Mouse (Mus musculus) midbrain, postnatal 0 days (tissue): Measurements from ENCODE around the gene Tet3. TPM values are rescaled to one million over a fixed set of nuclear protein-coding genes. Genes with fewer than 3 reads are reported as not detected.

Experiments used
- ATAC-seq: fragments of 200-750 bp; cut with Nextera tagmentation; 2 replicates; pipeline ENCODE4 v1.8.0; 2017; ENCODE audit warnings: moderate number of reproducible peaks, mild to moderate bottlenecking, moderate TSS enrichment, moderate library complexity; ENCODE audit not compliant: low FRiP score
- DNase-seq: peaks from one replicate; pipeline ENCODE4 v3.0.0-alpha.2; 2015; ENCODE audit warnings: low spot score
- H3K27ac ChIP-seq: fragments of 300-500 bp; sonication (generic); 2 replicates; pipeline ENCODE4 v1.5.1; 2014; ENCODE audit warnings: low read depth, mild to moderate bottlenecking, low read length, mixed read lengths
- H3K27me3 ChIP-seq: fragments of 300-500 bp; sonication (generic); 2 replicates; pipeline ENCODE4 v1.6.1; 2014; ENCODE audit warnings: low read length, control low read depth, mixed read lengths; ENCODE audit not compliant: insufficient read depth
- H3K36me3 ChIP-seq: fragments of 300-500 bp; sonication (generic); 2 replicates; pipeline ENCODE4 v1.6.1; 2014; ENCODE audit warnings: low read length, control low read depth, mixed read lengths; ENCODE audit not compliant: insufficient read depth
- H3K4me1 ChIP-seq: fragments of 300-500 bp; sonication (generic); 2 replicates; pipeline ENCODE4 v1.6.1; 2014; ENCODE audit warnings: mild to moderate bottlenecking, control low read depth, antibody characterized with exemption, low read length, mixed read lengths; ENCODE audit not compliant: insufficient read depth
- H3K4me2 ChIP-seq: fragments of 300-500 bp; sonication (generic); 2 replicates; pipeline ENCODE4 v1.6.1; 2014; ENCODE audit warnings: low read depth, mild to moderate bottlenecking, low read length, mixed read lengths; ENCODE audit not compliant: poor library complexity, severe bottlenecking
- H3K4me3 ChIP-seq: fragments of 300-500 bp; sonication (generic); 2 replicates; pipeline ENCODE4 v1.5.1; 2014; ENCODE audit warnings: low read depth, mild to moderate bottlenecking, low read length, moderate library complexity
- H3K9ac ChIP-seq: fragments of 300-500 bp; sonication (generic); replicated peaks from 2 replicates; pipeline ENCODE4 v1.6.1; 2014; ENCODE audit warnings: mild to moderate bottlenecking, low read length, moderate library complexity, mixed read lengths; ENCODE audit not compliant: poor library complexity, severe bottlenecking
- H3K9me3 ChIP-seq: fragments of 300-500 bp; sonication (generic); 2 replicates; pipeline ENCODE4 v1.6.1; 2016; ENCODE audit warnings: low read length, control low read depth
- CTCF ChIP-seq: IDR thresholded peaks from 2 replicates; pipeline ENCODE4 v1.5.1; 2016; ENCODE audit warnings: antibody characterized with exemption, mild to moderate bottlenecking
- WGBS: fragments of 180-500 bp; shearing (Covaris S2); extraction: QIAGEN DNeasy Blood & Tissue Kit; methylation state at CpG from one replicate; pipeline ENCODE4 v1.1.7; 2014; 5-methylcytosine and 5-hydroxymethylcytosine counted together
- polyA plus RNA-seq: library from polyadenylated mRNA; unstranded; fragments of >200 nt; fragmentation: Nextera tagmentation; extraction: Ambion mirVana; gene quantifications from 2 replicates; pipeline ENCODE4 v1.2.1, GENCODE M21; 2015
- total RNA-seq: library from RNA; depleted of rRNA; stranded (reverse); fragments of >200 nt; gene quantifications from 2 replicates; pipeline ENCODE4 v1.2.3, GENCODE M21; 2014

Gene Tet3
- total and polyA plus RNA-seq, 2 experiments from 2014 or later, result 32.0 to 48.5 TPM

DNA sequence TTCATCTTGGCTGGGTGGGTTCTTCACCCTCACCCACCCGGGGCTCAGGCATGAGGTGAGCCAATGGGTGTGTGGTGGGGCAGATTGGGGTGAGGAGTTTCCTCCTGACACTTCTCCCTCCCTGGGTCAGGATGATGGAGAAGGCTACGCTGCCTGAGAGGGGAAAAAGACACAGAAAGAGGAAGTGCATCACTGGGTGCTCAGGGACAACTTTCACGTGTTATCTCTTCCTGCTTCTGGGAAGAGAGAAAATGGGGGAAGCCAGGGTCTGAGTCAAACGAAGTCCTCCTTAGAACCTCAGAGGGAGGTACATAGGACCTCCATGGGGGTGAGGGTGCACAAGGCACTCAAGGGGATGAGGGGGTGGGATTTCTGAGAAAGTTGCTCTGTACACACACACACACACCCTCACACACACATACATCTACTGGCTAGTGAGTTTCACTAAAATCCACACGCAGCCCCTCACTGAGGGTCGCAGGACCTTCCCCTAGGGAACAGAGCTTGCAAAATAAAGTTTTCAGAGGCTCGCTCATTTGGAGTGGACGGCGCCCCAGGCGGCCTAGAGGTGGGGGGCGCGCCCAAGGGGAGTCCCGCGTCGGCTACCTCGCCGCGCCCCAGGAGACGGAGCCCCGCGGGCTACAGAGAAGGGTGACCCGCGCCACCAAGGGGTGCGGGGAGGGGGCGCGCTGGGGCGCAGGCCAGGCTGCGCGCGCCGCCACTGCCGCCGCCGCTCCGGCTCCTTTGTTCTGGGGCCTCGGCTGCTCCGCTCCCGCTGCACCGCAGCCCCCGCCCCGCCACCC is 3.4 kb downstream of the Tet3 start:
- H3K4me3 ChIP-seq, result peak overlapping the region; percentile 71
- H3K36me3 ChIP-seq, result no peaks in the 10 kb centered on the region
- peak overlapping the region; percentile 84 for H3K27ac ChIP-seq
- no peaks in the 10 kb centered on the region for H3K9me3 ChIP-seq
- H3K27me3 ChIP-seq, result no peaks in the 10 kb centered on the region
- DNase-seq (no peak), ATAC-seq (peak; percentile 5; the same call in 1 of the 2 replicates)
- peaks cover 38% of the 10 kb centered on the region for H3K4me1 ChIP-seq
- WGBS, result 3% methylated on average over 22 of the region's 41 CpGs
- peak overlapping the region; percentile 96 for H3K4me2 ChIP-seq
- peak overlapping the region; percentile 89 for H3K9ac ChIP-seq
- TF ChIP-seq CTCF, result no peak

DNA sequence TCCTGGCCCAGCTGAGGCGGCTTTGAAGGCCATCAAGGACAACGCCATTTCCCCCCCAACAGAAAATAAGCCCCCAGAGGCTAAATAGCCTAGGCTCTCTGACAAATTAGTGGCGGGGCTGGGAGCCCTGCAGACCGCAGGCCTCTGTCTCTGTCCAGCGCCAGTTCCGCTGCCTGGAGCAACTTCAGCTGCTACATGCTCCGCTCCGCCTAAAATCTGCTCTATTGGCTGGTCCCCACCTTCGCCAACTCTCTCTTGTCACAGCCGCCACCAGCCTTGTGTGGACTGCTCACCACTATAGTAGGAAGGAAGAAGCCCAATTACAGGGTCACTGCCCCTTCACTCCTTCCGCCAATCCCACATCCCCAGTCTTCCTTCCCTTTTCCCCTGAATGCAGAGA is 5.2 kb downstream of the Tet3 start:
- Histone ChIP-seq H3K9ac (peak overlapping the region; percentile 39), H3K27me3 (no peaks in the 10 kb centered on the region), H3K27ac (no peak overlapping the region), H3K4me1 (peaks cover 38% of the 10 kb centered on the region), H3K4me3 (peak overlapping the region; percentile 71; the same call in 1 of the 2 replicates), H3K9me3 (no peaks in the 10 kb centered on the region), H3K4me2 (peak overlapping the region; percentile 96), H3K36me3 (no peaks in the 10 kb centered on the region)
- DNase-seq, result no peak
- ATAC-seq, result no peak
- TF ChIP-seq CTCF, result no peak
- 31% methylated on average over 11 of the region's 11 CpGs for WGBS

DNA sequence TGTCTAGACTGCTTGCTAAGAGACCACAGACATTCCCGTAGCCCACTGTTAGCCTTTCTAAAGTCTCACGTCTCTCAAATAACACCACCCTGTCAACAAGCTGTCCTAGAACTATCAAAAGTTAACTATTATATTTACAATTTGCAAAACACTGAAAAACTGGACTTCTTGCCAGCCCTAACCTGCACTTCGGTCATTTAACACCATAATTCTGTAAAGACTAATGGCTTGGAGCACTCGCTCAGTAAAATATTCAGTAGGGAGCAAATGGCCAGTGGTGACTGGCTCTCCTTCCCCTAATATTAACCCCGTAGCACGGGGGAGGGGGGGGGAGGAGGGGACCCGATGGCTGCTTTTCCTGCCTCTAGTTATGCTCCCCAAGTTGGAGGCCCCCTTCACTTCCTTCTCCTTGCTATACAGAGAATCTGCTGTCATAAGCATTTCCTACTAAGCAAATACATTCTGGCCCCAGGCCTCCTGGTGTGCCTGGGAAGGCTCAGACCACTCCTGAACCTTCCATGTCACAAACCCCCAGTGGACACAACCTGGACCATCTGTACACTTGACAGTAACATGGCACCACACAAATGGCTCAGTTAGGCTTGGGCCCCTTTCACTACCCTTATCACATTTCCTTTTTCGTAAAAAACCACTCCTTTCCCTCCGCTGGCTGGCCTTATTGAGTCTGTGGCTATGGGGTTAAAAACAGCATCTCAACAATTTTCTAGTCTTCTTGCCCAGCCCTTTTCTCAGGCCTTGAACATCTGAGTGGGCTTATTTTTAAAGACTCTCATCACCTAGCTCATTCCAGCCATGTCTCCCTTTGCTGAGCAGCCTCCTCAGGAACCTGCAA is 8.2 kb downstream of the Tet3 start:
- H3K4me2 ChIP-seq, result no peak overlapping the region
- peaks cover 36% of the 10 kb centered on the region for H3K4me1 ChIP-seq
- H3K27ac ChIP-seq, result no peak overlapping the region
- no peaks in the 10 kb centered on the region for H3K9me3 ChIP-seq
- H3K4me3 ChIP-seq, result no peak overlapping the region
- no peaks in the 10 kb centered on the region for H3K36me3 ChIP-seq
- DNase-seq, result no peak
- no peak overlapping the region; the same call in 1 of the 2 replicates for H3K9ac ChIP-seq
- 80% methylated on average over 8 of the region's 9 CpGs for WGBS
- ATAC-seq, result no peak
- no peaks in the 10 kb centered on the region for H3K27me3 ChIP-seq
- no peak for TF ChIP-seq CTCF

DNA sequence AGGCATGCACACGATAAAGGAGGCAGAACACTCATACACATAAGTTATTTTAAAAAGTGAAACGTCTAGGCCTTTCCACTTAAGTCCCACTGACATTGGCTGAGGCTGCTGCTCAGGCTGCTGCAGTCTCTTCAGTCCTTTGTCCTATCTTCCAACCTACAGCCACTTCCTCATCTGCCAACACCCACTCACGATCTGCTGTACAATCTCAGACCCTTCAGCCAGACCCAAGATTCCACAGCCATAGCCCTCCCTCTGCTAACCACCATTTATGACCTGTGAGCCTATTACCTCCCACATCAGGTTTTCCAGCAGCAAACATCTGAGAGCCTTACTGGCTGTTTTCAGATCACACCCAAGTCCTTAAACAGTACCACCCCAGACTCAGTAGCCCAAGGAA is 9.4 kb downstream of the Tet3 start:
- no peak overlapping the region for H3K4me3 ChIP-seq
- no peaks in the 10 kb centered on the region for H3K9me3 ChIP-seq
- no peak for ATAC-seq
- H3K36me3 ChIP-seq, result no peaks in the 10 kb centered on the region
- H3K4me2 ChIP-seq, result no peak overlapping the region
- peaks cover 25% of the 10 kb centered on the region for H3K4me1 ChIP-seq
- 78% methylated on average over 3 of the region's 3 CpGs for WGBS
- DNase-seq, result no peak
- TF ChIP-seq CTCF, result no peak
- no peaks in the 10 kb centered on the region for H3K27me3 ChIP-seq
- no peak overlapping the region for H3K27ac ChIP-seq
- H3K9ac ChIP-seq, result no peak overlapping the region

DNA sequence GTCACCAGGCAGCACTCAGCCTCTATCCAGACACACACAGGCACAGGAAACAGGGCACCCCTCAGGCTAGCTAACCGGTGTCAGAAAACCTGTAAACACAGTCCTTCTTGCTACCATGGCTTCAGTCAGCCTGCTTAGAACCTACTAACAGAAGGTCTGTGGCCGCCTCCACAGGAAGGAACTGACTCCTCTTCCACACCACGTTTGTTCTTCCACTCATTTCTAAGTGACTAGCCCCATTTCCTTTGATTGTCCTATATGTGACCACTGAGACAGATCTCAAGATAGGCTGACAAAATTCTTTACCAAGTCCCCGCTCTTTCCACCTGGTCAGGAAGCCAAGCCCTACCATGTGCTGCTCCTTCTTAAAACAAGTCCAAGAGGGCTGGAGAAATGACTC is 10.0 kb downstream of the Tet3 start:
- Histone ChIP-seq H3K27me3 (no peaks in the 10 kb centered on the region), H3K27ac (no peak overlapping the region), H3K4me3 (no peak overlapping the region), H3K36me3 (no peaks in the 10 kb centered on the region), H3K4me2 (no peak overlapping the region), H3K9ac (no peak overlapping the region), H3K9me3 (no peaks in the 10 kb centered on the region), H3K4me1 (peaks cover 20% of the 10 kb centered on the region)
- TF ChIP-seq CTCF, result no peak
- ATAC-seq, result no peak
- WGBS, result 86% methylated on average over 4 of the region's 4 CpGs
- no peak for DNase-seq

DNA sequence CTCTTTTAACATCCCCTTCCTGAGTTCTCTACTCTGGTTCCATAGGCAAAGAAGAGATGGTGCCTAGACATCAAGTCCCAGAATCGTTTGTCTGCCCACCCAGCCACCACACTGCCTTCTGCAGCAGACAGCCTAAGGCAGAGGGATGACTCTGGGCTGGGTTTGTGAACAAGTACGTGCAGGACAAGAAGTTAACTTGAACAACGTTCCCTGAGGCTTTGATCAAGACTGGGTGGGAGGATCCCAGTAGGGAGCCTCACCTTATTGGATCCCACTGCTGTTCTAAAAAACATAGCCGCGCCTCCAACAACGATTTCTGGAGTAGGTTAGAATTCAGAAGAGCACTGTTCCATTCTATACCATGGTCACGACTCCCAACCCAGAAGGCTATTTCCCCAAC is 11.9 kb downstream of the Tet3 start:
- H3K9ac ChIP-seq, result no peak overlapping the region
- H3K27ac ChIP-seq, result no peak overlapping the region
- 81% methylated on average over 7 of the region's 7 CpGs for WGBS
- peaks cover 20% of the 10 kb centered on the region for H3K4me1 ChIP-seq
- no peak overlapping the region for H3K4me2 ChIP-seq
- no peak for DNase-seq
- no peaks in the 10 kb centered on the region for H3K36me3 ChIP-seq
- no peaks in the 10 kb centered on the region for H3K27me3 ChIP-seq
- H3K4me3 ChIP-seq, result no peak overlapping the region
- H3K9me3 ChIP-seq, result no peaks in the 10 kb centered on the region
- no peak for TF ChIP-seq CTCF
- ATAC-seq, result no peak
